Mouse (Mus musculus) ovary, postnatal 14 days (tissue): Measurements from ENCODE around the gene Aff2.

Source experiments
- DNase-seq: peaks from one replicate; pipeline ENCODE4 v3.0.0; 2022; ENCODE audit warnings: low spot score

Gene Aff2

DNA sequence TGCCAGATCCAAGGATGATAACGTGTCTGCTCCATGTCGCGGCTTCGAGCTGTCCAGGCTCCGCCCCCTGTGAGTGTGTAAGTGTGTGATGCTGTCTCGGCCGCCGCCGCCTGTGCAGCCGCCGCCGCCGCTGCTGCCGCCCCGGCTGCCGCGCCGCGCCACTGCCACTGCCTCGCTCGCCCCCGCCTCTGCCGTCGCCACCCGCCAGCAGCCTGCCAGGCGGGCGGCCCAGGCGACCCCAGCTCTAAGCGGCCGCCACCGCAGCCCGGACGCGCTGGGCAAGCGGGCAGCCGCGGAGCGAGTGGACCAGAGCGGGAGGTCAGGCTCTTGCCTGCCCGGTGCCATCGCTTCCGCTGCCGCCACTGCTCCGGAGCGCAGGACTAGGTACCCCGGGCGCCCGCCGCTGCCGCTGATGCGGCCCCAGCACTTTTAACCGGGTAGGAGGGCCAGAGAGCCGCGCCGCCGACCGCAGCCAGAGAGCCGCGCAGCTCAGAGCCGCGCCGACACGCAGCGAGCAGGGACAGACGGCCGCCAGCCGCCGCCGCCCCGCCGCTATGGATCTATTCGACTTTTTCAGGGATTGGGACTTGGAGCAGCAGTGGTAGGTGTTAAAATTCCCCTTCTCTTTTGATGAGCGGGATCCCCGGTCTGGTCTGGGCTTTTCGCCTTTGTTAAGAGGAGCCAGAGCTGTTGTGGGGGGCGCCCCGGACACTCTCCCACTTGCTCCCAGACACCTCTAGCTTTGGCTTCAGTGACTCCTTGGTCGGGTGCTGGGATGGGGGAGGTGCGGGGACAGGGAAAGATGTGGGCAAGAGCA lies at the start of gene Aff2:
Gene Aff2 (plus strand): TSS at position 57 of the 817 bp plus-strand sequence.
- DNase-seq, result no peak

DNA sequence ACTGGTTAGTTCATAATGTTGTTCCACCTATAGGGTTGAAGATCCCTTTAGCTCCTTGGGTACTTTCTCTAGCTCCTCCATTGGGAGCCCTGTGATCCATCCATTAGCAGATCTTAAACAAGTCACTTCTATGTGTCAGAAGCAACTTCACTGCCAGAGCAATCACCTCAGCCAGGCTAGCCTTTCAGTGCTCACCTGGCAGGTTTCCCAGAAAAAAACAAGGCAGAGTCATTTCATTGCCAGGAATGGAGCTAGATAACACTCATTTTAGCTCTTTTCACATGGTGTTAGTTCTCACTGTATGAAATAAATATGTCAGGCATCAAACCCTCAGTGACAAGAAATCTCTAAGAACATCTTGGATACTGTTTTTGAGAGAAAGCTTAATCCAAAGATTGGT lies 22.8 kb upstream of the Aff2 start:
- DNase-seq, result no peak

DNA sequence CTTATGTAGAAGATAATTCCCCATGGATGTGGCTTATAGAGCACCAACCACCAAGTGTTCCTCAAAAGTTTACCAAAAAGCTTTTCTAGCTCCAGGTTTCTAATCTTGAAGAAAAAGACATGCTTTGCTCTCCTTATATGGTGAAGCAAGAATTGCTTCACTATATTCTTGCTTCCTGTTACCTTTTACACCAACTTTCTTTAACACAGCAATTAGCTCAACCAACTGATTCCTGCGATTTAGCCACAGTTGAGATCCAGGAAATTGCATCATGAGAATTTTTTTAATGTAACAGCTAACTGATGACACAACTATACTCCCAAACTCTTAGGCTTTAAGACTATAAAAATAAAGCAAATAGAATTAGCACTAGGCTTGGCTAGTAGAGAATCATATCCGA lies 4.5 kb upstream of the Aff2 start:
- no peak for DNase-seq

DNA sequence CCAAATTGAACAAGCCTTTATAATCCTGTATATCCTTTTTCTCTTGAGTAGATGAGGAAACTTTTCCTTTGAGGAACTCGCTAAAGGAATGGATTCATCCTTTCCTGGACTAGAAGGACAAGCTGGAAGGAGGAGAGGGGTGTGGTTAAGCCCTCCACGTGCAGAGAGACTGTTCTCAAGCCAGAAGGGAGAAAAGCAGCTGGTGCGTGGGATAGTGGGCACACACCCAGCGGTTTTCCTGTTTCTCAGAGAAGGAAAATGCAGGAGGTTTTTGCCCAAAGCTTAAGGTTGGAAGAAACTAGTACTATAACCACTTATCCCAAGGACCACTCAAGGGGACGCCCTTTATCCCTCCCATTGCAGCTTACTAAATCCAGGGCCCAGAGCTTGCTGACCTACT lies 734 bp upstream of the Aff2 start:
- no peak for DNase-seq

DNA sequence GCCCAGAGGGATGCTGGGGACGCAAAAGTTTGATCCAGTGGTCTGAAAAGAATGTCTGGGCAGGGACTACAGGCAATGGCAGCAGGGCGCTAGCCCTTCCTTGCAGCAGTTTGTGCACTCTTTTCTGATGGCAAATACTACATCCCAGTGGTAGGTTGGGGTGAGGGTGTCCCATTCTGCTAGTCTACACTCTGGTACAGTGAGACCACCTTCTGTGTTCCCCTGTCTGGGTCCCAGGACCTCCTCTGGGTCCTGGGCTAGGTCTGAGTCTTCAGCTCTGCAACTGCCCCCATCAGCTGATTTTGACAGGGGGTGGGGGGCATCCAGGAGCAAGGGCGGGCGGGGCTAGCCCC lies 233 bp upstream of the Aff2 start:
- no peak for DNase-seq

DNA sequence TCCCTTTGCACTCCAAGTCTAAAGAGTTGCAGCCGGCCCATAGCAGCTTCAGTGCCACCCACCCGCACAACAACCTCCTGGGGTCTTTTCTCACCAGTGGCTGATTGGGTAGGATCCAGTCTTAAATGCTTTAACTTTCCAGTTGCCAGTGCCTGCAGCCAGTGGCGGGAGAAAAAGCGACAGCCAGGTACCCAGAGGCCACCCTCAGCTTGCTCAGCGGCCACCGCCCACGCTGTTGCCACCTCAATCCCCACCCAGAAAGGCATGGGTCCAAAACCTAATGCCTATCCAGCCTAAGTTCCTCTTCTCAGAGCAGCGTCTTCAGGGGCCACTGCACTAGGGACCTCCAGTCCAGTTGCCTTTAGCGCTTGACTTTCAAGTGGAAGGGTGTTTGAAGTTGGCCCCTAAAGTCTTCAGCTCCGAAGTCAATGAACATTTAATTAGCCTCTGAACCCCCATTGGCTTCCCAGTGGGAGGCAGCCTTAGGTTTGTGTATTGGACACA lies 1.0 kb downstream of the Aff2 start:
- no peak for DNase-seq

DNA sequence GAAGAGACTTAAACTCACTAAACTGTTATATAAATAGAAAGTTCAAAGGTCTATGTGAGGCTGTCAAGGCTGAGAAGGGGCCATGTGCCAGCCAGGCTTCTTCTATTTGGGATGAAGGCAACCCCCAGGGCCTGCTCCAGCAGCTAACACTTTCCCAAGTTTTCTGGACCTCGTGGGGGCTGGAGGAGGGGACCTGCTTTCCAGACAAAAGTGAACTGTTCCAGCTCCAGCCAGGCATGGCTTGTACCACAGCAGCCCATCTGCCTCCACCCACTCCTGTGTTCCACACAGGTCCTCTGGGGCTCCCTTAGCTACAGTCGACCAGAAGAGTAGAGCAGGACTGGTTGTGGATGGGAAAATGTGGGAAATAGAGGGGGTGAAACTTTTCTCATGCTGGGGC lies 4.1 kb downstream of the Aff2 start:
- no peak for DNase-seq

DNA sequence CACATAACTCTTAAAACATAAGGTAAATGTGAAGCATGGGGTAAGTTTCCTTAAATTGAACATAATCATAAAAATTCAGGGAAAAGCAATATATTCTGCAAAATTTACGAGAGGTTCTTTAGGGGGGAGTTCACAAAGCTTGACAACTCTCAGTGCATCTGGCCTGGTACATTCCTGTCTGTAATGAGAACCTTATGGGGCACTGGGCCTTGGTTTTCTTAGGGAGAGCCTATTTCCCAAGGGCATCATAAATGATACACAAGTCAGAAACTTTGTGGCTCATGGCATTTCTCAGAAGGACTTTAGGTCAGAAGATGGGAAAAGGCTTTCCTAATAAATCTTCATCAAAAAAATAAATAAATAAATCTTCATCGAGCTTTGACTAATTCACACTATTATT lies 13.2 kb downstream of the Aff2 start:
- no peak for DNase-seq

DNA sequence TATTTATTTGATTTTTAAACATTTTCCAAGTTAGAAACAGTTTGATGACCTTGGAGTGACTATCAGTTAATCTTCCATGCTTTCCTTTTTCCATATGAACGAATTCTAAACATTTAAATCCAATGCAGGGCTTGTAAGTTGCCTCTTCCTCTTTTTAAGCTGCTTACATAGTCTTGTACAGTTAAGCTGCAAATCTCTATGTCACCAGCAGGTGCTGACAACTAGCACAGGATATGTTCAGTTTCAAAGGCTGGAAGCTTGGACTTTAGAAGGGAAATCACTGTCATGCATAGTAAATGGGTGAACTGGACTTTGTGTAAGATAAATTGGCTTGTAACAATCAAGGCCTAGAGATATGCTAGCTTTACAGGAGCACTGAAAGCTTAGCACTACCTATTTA lies 29.6 kb downstream of the Aff2 start:
- DNase-seq, result no peak

DNA sequence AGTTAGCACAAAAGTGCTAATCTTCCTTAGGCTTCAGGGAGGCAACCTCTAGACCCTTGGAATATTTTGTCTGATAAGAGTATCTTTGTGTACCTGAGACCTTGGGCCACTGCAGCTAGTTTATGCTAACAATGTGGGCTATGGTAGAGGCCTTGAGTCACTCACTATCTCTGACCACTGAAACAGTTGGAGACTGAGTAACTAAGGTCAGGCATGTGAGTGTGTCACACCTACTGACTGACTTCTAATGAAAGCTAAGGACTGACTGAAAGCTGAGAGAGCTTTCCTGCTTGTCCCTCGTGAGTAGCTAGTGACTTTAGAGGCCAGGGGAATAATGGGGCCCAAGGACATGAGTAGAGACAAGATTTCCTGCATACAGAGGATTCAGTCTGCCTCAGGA lies 54.9 kb downstream of the Aff2 start:
- DNase-seq, result no peak

DNA sequence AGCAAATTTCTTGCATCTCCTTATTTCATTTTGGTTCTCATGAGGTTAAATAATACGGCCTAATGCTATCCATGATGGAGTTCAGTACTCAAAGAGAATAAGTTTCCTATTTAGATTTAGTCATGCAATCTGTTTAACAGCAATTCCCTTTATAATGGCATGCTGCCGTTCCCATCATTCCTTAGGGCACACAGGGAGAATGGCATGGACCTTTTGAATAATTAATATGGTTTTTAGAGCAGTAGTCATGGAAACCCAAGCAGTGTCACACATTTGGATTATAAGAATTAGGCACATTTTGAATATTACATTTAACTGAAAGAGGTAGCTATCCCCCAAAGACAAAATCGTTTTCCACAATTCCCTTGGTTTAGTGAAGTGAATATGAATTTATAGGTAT lies 78.3 kb downstream of the Aff2 start:
- DNase-seq, result no peak

DNA sequence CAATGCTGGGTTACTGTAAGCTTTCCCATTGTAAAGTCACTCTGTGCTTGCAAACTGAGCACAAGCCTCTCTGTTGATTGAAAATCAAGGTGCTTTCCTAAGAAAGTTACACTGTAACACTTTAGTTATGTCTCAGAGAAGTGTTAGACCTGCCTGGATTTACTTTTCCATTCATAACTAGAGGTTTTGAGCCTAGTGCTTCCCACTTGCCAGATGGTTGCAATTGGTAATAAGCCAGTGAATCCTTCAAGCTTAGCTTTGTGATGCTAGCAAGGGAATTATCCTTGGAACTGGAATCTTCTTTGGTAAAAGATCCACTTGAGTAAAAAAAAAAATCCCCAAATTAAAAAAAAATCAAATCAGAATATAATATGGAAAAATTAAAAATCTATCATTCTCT lies 81.8 kb downstream of the Aff2 start:
- DNase-seq, result no peak

DNA sequence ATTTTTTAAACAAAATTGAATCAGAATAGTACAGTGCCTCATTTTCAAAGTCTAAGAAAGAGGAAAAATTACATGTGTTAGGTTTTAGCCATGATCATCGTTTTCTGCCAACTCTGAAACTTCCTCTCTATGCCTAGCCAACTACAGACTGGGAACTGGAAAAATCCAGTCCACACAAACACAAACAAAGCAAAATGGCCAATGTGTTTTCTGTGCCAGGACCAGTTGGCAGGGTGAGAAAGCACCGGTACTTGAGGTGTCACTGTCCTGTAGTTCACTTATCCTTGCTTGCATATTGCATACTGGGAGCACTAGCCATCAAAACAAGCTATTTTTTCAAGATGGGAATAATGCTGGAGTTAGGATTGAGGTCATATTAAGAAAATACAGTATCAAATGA lies 100.8 kb downstream of the Aff2 start:
- no peak for DNase-seq

DNA sequence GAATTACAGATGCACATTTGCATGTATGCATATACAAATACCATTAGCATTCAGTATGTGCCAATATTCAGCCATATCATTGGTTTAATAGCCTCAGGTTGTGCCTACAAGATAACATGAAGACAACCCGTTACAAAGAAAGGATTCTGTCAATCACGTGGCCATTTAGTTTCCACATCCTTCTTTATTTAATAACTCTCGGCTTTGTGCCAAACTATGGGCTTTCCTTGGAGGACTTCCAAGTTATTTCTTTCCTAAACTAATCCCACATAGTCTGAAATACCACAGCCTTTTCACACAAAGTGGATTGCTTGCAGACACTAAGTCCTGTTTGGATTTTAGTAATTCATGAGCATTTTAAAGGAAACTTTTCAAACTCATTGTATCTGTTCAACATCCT lies 142.0 kb downstream of the Aff2 start:
- no peak for DNase-seq

DNA sequence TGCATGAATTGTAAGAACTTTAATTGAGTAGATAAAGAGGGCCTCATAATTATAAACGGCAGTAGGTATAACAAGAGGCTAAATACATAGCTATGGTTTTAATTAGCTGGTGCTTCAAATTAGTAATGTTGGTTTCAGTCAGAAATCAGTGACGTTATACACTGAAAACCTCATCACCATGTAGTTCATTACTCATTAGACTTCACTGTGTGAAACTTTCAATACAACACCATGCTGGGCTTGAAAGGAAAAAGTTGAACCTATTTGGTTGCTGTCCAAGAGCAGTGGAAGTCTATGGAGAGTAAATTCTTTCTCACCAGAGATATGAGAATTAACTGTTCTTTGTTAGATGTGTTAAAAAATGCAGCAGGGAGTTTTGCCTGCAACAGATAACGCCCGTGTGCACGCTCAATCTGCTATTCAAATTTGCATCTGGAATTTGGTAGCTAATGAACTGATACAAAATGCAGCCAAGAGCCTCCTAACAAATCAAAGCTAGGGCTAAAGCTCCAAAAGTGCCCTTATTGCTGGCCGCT lies 158.0 kb downstream of the Aff2 start:
- no peak for DNase-seq

DNA sequence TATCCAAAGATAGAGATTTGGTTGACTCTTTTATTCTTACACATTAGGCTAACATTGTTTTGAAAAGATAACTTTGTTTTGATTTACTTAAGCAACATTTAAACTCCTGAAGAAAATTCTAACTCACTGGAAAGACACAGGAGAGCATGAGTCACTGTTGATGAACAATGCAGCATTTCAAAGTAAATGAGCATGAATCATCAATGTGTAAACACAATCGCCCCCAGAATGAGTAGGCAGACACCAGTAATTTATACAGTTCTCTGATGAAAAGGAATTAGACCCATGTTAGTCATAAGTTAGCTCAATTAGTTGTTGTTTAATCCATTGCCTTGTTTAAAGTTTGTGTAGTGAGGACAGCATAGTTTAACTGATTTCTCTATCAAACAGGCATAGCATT lies 180.7 kb downstream of the Aff2 start:
- DNase-seq, result no peak

DNA sequence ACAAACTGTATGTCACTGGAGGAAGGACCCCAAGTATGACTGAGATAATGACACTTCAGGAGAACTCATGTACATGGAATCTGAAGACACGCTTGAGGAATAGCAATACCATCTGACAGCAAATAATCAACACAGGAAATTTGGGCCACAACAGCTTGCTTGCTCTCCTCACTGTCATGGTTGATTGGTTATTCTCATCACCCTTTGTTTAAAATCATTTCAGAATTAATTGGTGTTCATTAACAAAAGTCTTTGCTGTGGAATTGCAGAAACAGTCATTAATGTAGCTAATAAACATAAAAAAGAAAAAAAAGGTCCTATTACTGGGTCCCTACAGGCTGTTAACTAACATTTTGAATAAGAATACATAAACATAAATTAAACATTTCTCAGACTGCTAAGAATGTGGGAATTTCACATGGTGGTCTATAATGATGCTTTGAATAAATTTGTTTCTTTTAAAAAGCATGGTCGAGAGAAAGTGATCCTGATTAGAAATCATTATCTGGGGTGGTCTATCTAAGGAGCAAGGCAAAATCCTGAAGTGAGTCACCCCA lies 219.9 kb downstream of the Aff2 start:
- no peak for DNase-seq

DNA sequence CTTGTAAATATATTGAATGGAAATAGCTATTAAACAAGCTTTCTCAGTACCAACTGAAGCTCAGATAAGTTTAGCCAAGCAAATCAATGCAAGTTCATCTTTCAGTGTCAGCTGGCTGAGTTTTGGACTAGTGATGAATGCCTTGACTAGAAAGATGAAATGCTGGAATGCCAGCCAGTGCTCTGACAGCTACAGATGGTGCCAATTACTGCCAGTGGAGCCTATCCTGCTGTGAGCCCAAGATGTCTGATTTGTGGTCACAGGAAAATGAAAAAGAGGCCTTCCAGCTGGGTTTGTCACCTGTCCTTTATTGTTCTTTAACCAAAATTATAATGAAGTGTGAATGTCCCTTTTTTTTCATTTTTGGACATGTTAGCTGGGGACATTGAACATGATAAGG lies 248.7 kb downstream of the Aff2 start:
- DNase-seq, result no peak

DNA sequence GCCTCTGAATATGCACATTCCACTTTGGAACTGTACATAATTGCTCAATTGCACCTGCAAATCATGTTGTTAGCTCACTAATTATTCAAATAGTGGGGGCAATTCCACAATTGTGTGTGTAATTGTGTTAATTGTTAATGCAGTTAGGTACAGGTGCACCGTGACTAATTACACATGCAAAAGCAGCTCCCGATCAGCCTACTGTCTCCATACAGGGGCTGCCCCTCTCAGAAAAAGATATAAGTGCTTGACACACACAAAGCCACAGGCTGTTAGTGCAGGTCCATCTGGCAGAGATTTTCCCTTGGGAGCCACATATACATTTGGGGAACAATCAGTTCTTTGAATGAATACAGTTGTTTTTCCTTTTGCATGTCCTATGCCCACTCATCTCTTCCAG lies 302.9 kb downstream of the Aff2 start:
- no peak for DNase-seq

DNA sequence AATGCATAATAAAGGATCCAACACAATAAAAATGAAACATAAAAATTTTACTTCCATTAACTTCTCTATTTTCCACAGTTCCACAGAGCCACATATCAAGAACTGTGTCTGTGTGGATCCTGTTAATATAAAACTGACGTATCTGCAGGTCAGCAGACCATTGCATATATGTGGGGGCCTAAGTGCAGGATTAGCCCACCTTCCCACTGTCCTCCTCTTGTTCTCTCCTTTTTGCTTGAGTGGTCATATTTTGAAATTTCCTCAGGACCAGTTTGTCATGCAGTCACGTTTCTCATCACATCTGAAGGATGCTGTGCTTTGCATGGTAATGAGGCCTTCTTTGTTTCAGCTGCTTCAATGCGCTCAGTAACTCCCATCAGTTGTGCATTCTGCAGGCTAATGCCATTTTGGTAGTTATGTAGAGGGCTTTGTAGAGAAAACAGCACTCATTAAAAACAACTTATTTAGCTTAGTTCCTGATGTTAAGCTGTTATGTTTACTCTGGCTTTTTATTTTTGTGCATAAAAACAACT lies 306.1 kb downstream of the Aff2 start:
- no peak for DNase-seq

DNA sequence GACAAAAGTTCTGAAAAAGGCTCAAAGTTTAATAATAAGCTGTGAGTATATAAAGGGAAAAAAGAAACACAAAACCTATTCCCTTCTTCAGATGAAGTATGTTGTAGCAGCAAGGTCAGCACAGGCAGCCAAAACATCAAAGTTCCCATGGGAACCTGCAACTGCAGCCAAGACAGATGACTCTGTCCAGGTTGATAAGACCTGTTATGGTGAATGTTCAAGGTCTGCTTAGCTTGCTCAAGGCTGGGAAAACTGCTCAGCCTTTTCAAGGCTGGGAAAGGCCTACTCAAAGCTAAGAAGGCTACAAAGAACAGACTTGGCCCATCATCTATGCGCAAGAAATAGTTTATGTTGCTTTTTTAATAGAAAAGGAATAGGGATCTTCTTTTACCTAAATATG lies 315.6 kb downstream of the Aff2 start:
- DNase-seq, result no peak

DNA sequence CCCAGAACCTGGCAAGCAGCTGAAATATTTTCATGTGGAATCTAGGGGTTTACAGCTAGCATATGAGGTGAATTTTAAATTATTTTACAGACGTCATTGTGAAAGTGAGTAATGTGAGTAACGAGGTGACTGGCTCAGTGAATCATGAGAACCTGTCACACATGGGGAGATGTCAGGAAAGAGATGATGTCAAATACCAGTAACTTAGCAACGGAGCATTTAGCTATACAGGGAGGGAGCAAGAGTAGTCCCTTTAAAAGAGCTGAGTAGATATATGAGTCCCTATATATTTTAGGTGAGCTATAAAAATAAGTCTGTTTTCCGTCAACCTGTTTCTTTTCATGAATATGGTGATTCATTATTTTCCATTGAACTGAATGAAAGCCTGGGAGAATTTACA lies 338.7 kb downstream of the Aff2 start:
- DNase-seq, result no peak

DNA sequence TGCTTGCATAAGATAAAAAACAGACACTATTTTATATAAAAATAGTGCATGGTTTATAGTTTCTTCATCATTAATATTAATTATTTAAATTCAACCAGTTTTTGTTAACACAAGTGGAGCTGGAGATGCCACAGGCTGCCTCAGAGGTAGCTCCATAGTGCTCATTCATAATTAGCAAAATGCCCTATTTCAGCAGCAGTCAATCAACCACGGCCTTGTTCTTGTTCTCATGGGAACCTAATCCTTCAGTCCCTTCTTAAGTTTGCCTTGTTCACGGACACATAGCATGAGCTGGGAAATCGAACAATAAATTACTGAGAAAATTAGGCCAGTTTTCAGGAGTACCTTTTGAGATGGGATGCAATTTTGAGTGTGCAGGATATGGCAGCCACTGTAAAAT lies 378.9 kb downstream of the Aff2 start:
- no peak for DNase-seq
